Mouse (Mus musculus) neural tube, embryonic 14.5 days (tissue): ENCODE data around the gene Acox3. TPM values are rescaled to one million over a fixed set of nuclear protein-coding genes. Genes with fewer than 3 reads are reported as not detected.

ENCODE experiments used
- ATAC-seq: fragments of 200-750 bp; cut with Nextera tagmentation; 2 replicates; pipeline ENCODE4 v1.8.0; 2017; ENCODE audit warnings: low read depth, mild to moderate bottlenecking, moderate TSS enrichment, moderate library complexity
- H3K27ac ChIP-seq: fragments of 300-500 bp; sonication (generic); 2 replicates; pipeline ENCODE4 v1.5.1; 2014; ENCODE audit warnings: low read depth, mild to moderate bottlenecking, control low read depth, low read length, moderate library complexity, mixed read lengths
- H3K27me3 ChIP-seq: fragments of 300-500 bp; sonication (generic); 2 replicates; pipeline ENCODE4 v1.6.1; 2014; ENCODE audit warnings: low read length; ENCODE audit not compliant: control insufficient read depth, insufficient read depth
- H3K36me3 ChIP-seq: fragments of 300-500 bp; sonication (generic); 2 replicates; pipeline ENCODE4 v1.6.1; 2014; ENCODE audit warnings: low read length, mixed read lengths; ENCODE audit not compliant: control insufficient read depth, insufficient read depth
- H3K4me1 ChIP-seq: fragments of 300-500 bp; sonication (generic); 2 replicates; pipeline ENCODE4 v1.6.1; 2014; ENCODE audit warnings: low read length; ENCODE audit not compliant: control insufficient read depth, insufficient read depth
- H3K4me2 ChIP-seq: fragments of 300-500 bp; sonication (generic); 2 replicates; pipeline ENCODE4 v1.6.1; 2014; ENCODE audit warnings: mild to moderate bottlenecking, low read depth, low read length, control low read depth
- H3K4me3 ChIP-seq: fragments of 300-500 bp; sonication (generic); 2 replicates; pipeline ENCODE4 v1.5.1; 2014; ENCODE audit warnings: low read depth, low read length, control low read depth, mixed read lengths
- H3K9ac ChIP-seq: fragments of 300-500 bp; sonication (generic); replicated peaks from 2 replicates; pipeline ENCODE4 v1.6.1; 2014; ENCODE audit warnings: low read depth, mild to moderate bottlenecking, control low read depth, low read length, mixed read lengths
- H3K9me3 ChIP-seq: fragments of 300-500 bp; sonication (generic); 2 replicates; pipeline ENCODE4 v1.6.1; 2016; ENCODE audit warnings: low read length; ENCODE audit not compliant: control insufficient read depth
- WGBS: fragments of 180-500 bp; shearing (Covaris S2); extraction: QIAGEN DNeasy Blood & Tissue Kit; methylation state at CpG from one replicate; pipeline ENCODE4 v1.1.7; 2014; 5-methylcytosine and 5-hydroxymethylcytosine counted together
- polyA plus RNA-seq: library from polyadenylated mRNA; unstranded; fragments of >200 nt; fragmentation: Nextera tagmentation; extraction: Ambion mirVana; gene quantifications from 2 replicates; pipeline ENCODE4 v1.2.1, GENCODE M21; 2014

The Acox3 gene
- 16.1 and 18.5 TPM in 2 replicates for polyA plus RNA-seq

DNA sequence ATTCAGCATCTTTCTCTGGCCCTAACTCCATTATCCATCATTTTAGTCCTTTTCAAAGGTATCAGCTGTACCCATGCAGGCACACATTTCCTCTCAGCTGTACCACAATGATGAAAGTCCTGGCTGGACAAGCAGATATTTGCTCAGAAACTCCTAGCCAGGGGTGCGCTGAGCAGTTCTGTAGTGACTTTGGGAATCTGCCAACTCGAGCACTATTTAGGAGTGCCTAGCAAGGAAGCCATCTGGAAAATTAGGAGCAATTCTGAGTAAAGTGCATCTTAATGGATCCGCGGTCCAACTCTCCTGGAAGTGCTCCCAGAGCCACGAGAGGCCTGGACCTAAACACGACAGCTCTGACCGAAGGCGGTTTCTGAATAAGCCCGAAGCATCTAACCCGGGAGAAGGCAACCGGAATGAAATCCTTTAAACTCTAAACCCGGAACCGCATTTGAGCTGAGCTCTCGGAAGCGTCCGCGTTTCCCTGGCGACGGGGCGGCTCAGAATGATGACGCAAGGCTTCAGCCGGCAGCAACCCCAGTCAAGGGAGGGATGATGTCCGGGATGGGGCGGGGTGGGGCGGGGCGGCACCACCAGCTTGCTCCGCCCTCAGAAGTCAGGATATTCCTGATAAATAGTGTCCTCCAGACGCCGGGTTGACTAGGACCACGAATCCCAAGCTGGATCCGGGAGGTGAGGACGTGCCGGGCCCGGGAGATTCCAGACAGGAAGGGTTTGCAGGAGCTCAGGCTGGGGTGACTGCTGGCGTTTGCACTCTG, at the start of gene Acox3:
Acox3 (plus strand) TSS at position 596 of the 776 bp plus-strand sequence.
- H3K4me1 ChIP-seq, result peaks cover 11% of the 10 kb centered on the region; the same call in 1 of the 2 replicates
- under 1% methylated on average over 35 of the region's 35 CpGs for WGBS

DNA sequence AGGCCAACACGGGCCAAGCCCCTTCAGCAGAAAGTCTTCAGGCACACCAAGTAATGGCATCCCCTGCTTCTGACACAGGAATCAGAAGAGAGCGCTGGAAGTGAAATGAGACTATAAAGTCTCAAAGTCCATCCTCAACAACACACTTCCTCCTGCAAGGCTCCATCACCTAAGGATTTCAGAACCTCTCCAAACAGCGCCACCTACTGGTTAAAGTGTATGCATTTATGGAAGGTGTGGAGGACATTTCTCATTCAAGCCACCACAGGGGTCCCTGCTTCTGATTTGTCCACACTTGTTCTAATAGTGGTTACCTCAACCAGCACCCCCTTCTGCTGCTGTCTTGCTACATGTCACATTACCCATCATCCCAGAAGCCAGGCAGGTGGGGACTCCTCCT, 46.6 kb upstream of the Acox3 start:
- no peaks in the 10 kb centered on the region for H3K36me3 ChIP-seq

More for the DNA sequence above, at the start of gene Acox3:
- Histone ChIP-seq H3K27ac (peak within 1 kb of the TSS; percentile 56), H3K9ac (peak within 1 kb of the TSS; percentile 53), H3K9me3 (no peaks in the 10 kb centered on the region), H3K36me3 (no peaks in the 10 kb centered on the region), H3K4me2 (peak within 1 kb of the TSS; percentile 87), H3K27me3 (no peaks in the 10 kb centered on the region), H3K4me3 (peak within 1 kb of the TSS; percentile 56)
- peak; percentile 95 for ATAC-seq

DNA sequence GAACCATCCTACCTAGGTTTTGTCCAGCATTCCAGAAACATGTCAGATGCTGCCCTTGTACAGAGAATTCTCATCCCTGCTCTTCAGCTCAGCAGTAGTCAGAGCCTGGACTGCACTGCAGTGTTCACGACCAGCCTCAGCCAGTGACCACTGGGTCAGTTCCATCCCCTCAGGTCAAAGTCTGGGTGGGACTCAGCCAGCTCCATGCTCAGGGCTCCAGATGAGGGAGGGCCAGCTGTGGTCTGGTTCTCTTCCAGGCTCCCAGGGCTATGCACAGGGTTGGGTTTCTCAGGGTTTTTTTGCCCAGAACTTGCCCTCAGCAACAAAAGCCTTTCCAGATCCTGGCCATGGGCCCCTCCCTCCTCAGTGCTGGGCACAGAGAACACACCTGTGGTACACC, 45.4 kb upstream of the Acox3 start:
- Histone ChIP-seq H3K9me3 (no peaks in the 10 kb centered on the region), H3K9ac (no peak overlapping the region), H3K4me1 (no peaks in the 10 kb centered on the region), H3K4me2 (no peak overlapping the region), H3K27ac (no peak overlapping the region), H3K27me3 (no peaks in the 10 kb centered on the region), H3K4me3 (no peak overlapping the region), H3K36me3 (no peaks in the 10 kb centered on the region)
- 84% methylated on average over 1 of the region's 1 CpGs for WGBS
- no peak for ATAC-seq

More for the DNA sequence above, 46.6 kb upstream of the Acox3 start:
- no peak for ATAC-seq
- Histone ChIP-seq H3K27me3 (no peaks in the 10 kb centered on the region), H3K27ac (no peak overlapping the region), H3K9me3 (no peaks in the 10 kb centered on the region), H3K4me2 (no peak overlapping the region), H3K4me3 (no peak overlapping the region), H3K9ac (no peak overlapping the region), H3K4me1 (no peaks in the 10 kb centered on the region)
- WGBS, result 70% methylated on average over 3 of the region's 3 CpGs

DNA sequence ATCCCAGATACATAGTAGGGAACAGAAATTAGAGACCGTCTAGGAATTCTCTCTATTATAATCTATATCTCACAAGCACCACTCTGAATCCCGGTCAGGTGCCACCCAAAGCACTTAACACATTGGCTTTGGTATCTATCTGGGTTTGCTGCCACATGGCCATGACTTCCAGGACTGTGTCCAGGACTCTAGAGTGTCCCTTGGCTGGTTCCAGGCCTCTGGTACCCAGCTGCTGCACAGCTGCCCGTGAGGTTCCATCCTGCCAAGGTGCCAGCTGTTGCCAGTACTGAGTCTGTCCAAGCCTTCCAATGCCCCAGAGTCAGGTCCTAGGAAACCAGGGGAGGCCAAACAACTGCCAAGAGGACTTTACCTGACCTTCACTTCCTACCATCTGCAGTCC, 44.8 kb upstream of the Acox3 start:
- Histone ChIP-seq H3K9ac (no peak overlapping the region), H3K27ac (no peak overlapping the region), H3K9me3 (no peaks in the 10 kb centered on the region), H3K4me1 (no peaks in the 10 kb centered on the region), H3K36me3 (no peaks in the 10 kb centered on the region), H3K4me2 (no peak overlapping the region), H3K27me3 (no peaks in the 10 kb centered on the region), H3K4me3 (no peak overlapping the region)
- WGBS, result 91% methylated on average over 3 of the region's 3 CpGs
- no peak for ATAC-seq

DNA sequence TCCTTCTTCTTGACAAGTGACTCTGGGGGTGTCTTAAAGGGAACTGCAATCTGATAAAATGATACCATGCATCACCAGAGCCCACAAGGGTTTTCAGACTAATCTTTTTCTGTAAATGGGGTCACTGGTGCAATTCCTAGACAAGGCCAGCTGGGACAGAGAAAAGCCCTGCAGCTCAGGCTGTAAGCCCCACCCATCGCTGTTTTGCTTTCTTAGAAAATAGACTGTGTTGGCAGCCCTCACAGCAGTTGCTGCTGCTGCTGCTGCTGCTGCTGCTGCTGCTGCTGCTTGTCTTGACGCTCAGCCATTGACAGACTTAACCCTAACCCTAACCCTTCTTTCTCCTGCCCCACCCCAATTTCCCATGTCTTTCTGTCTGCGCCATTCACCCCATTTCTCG, 43.3 kb upstream of the Acox3 start:
- no peak for ATAC-seq
- Histone ChIP-seq H3K4me1 (no peaks in the 10 kb centered on the region), H3K27me3 (no peaks in the 10 kb centered on the region), H3K4me3 (no peak overlapping the region), H3K36me3 (no peaks in the 10 kb centered on the region), H3K9me3 (no peaks in the 10 kb centered on the region), H3K27ac (no peak overlapping the region), H3K9ac (no peak overlapping the region), H3K4me2 (no peak overlapping the region)
- 68% methylated on average over 4 of the region's 4 CpGs for WGBS

DNA sequence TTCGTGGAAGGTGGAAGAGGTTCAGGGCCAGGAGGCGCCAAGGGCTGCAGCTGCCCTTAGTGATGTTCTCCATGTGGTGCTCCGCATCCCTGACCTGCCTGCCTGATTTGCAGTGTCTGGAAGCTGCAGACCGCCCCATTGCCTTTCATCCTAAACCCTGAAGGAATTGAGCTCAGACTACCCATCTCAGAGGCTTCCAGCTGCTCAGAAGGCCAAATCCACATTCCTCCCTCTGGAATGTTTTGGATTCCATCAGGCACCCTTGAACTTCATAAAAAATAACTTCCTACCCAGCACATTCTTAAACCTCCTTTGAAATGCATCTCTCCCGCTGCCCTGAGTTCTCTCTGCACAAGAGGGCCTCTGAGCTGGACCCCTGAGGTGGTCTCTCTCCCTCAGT, 42.3 kb upstream of the Acox3 start:
- no peak overlapping the region for H3K27ac ChIP-seq
- no peak overlapping the region for H3K4me3 ChIP-seq
- no peak overlapping the region for H3K4me2 ChIP-seq
- H3K27me3 ChIP-seq, result no peaks in the 10 kb centered on the region
- no peaks in the 10 kb centered on the region for H3K4me1 ChIP-seq
- H3K9ac ChIP-seq, result no peak overlapping the region
- 66% methylated on average over 5 of the region's 5 CpGs for WGBS
- H3K36me3 ChIP-seq, result no peaks in the 10 kb centered on the region
- ATAC-seq, result no peak
- no peaks in the 10 kb centered on the region for H3K9me3 ChIP-seq

DNA sequence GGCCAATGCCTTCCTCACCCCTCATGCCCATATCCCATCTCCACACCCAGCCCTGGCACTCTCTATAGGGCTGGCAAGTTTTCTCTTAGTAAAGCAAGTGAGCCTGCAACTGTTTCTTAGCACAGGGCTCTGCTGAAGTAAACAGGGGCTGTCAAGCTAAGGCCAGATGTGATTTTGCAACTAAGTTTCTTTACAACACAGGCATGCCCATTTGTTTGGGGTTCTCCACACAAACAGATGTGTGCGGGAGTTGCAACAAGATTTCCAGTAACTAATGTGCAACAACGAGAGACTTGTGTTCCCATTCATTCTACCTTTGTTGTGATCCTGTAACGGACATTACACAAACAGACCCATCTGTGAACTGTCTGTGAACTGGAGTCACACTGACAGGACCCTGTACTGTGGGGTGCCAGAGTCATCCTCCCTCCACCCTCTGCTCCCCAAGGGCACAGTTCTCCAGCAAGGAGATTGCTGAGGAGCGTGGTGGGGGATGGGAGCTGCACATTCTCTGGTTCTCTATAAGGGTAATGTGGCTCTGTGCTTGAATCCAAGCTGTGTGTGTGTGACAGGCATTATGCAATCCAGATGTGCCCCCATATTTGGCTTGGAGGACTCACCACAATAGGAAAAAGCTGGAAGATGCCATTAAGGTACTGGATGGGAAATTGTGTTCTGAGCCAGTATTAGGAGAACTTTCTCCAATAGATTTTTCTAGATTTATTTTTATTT, 41.6 kb upstream of the Acox3 start:
- H3K9ac ChIP-seq, result no peak overlapping the region
- no peaks in the 10 kb centered on the region for H3K36me3 ChIP-seq
- no peaks in the 10 kb centered on the region for H3K9me3 ChIP-seq
- H3K4me1 ChIP-seq, result no peaks in the 10 kb centered on the region
- no peak overlapping the region for H3K27ac ChIP-seq
- ATAC-seq, result no peak
- H3K27me3 ChIP-seq, result no peaks in the 10 kb centered on the region
- no peak overlapping the region for H3K4me3 ChIP-seq
- 75% methylated on average over 4 of the region's 4 CpGs for WGBS
- no peak overlapping the region for H3K4me2 ChIP-seq

DNA sequence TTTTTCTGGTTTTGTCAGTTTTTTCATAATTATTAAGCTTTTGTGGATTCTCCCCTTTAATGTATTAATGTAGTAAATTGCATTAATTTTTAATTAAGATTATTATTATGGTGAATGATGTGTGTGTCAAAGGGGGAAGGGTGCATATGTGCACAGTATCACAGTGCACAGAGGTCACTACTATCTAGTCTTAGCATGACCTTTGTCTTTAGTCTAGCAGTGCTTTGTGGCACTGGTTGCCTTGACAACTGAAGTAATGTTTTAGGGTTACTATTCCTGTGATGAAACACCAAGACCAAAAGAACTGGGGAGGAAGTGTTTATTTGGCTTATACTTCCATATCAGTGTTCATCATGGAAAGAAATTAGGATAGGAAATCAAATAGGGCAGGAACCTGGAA, 36.7 kb upstream of the Acox3 start:
- no peak for ATAC-seq
- H3K27me3 ChIP-seq, result no peaks in the 10 kb centered on the region
- H3K9ac ChIP-seq, result no peak overlapping the region
- H3K4me2 ChIP-seq, result no peak overlapping the region
- no peaks in the 10 kb centered on the region for H3K36me3 ChIP-seq
- no peaks in the 10 kb centered on the region for H3K9me3 ChIP-seq
- H3K4me3 ChIP-seq, result no peak overlapping the region
- H3K4me1 ChIP-seq, result no peaks in the 10 kb centered on the region
- no peak overlapping the region for H3K27ac ChIP-seq
